8 mouse cellular contexts compared by ENCODE assay signal in the genomic region with DNA sequence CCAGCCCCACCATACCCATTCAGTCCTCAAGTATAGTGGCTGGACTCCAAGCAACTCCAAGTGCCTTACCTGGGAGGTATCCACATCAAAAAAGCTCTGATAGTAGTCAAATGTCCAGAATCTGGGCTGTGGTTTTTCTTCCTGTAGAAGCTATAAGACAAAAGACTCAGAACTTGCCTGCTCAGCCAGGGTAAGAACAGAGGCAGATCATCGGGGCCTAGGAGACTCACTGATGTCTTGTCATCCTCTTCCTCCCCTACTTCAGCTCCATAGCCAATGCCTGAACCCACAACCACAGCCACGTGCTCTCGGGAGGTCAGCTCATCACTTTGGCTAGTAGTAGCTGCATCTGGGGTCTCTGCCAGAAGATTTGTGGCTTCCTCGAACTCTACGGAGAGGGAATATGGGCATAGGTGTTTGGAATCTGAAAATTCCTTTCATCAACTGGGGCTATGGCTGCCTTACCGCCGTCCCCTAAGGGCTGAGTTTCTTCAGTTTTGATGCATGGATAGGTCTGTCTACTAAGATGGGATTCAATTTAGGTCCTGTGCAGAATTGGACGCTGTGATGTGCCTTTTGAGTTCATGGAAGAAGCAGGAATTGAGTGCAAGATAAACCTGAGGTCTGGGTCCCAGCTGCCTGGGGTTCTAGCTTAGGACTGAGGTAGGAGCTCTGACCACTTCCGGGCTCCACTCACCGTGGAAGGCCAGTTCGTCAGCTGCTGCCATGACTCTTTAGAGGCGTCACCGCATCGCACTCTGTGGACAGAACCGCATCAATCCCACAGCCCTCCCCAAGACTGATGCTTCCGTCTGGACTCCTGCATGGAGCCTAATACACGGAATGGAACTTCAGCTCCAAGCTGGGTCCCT. TPM values are rescaled to one million over a fixed set of nuclear protein-coding genes. Genes with fewer than 3 reads are reported as not detected.
DNase-seq lines count a peak whose midpoint lies in the region; ATAC-seq and TF ChIP-seq lines count a peak whose summit lies in the region.

No protein-coding gene starts in this region.

- peaks cover 68% of the 10 kb centered on the region for H3K36me3 ChIP-seq in embryonic facial prominence, embryonic 10.5 days (replicated peaks)
- H3K36me3 ChIP-seq in hindbrain, embryonic 14.5 days (replicated peaks; ENCODE audit: control insufficient read depth, insufficient read depth), result peaks cover 54% of the 10 kb centered on the region
- peaks cover 42% of the 10 kb centered on the region for H3K36me3 ChIP-seq in midbrain, embryonic 12.5 days

- peak; percentile 78 for ATAC-seq in hindbrain, embryonic 14.5 days (ENCODE audit: low FRiP score)
- ATAC-seq in midbrain, embryonic 12.5 days (ENCODE audit: low FRiP score, low read depth), result peak; percentile 74; the same call in 1 of the 2 replicates

- peaks cover 7% of the 10 kb centered on the region; the same call in 1 of the 2 replicates for H3K4me1 ChIP-seq in lung, adult 2 months (ENCODE audit: control insufficient read depth, insufficient read depth, low read length)
- peaks cover 29% of the 10 kb centered on the region for H3K4me1 ChIP-seq in embryonic facial prominence, embryonic 10.5 days
- H3K4me1 ChIP-seq in hindbrain, embryonic 14.5 days (replicated peaks; ENCODE audit: control insufficient read depth, insufficient read depth, low read length), result peaks cover 31% of the 10 kb centered on the region
- H3K4me1 ChIP-seq in midbrain, embryonic 12.5 days, result peaks cover 31% of the 10 kb centered on the region

- H3K4me3 ChIP-seq in lung, adult 2 months (replicated peaks; ENCODE audit: extremely low read depth, low read depth, low read length), result peak overlapping the region; percentile 84
- H3K4me3 ChIP-seq in embryonic facial prominence, embryonic 10.5 days, result peak overlapping the region; percentile 91
- H3K4me3 ChIP-seq in hindbrain, embryonic 14.5 days (replicated peaks; ENCODE audit: low read length), result peak overlapping the region; percentile 94
- H3K4me3 ChIP-seq in midbrain, embryonic 12.5 days, result peak overlapping the region; percentile 99

- H3K9me3 ChIP-seq in embryonic facial prominence, embryonic 10.5 days, result no peaks in the 10 kb centered on the region
- no peaks in the 10 kb centered on the region for H3K9me3 ChIP-seq in hindbrain, embryonic 14.5 days (ENCODE audit: control insufficient read depth, low read length)
- H3K9me3 ChIP-seq in midbrain, embryonic 12.5 days, result no peaks in the 10 kb centered on the region

- no peaks in the 10 kb centered on the region for H3K27me3 ChIP-seq in embryonic facial prominence, embryonic 10.5 days (replicated peaks; ENCODE audit: low read depth, poor library complexity, severe bottlenecking)
- H3K27me3 ChIP-seq in hindbrain, embryonic 14.5 days (ENCODE audit: control insufficient read depth, insufficient read depth, low read length), result no peaks in the 10 kb centered on the region
- H3K27me3 ChIP-seq in midbrain, embryonic 12.5 days, result no peaks in the 10 kb centered on the region

- TF ChIP-seq POLR2A in lung, adult 2 months (IDR thresholded peaks at IDR 0.05; ENCODE audit: borderline replicate concordance, extremely low read depth, low read depth, low read length), result no peak

- H3K4me2 ChIP-seq in hindbrain, embryonic 14.5 days (replicated peaks), result peak overlapping the region; percentile 87
- H3K4me2 ChIP-seq in midbrain, embryonic 12.5 days (replicated peaks), result peak overlapping the region; percentile 98

- no peak for DNase-seq in lung, adult 2 months
- DNase-seq in lung, postnatal 36 days, result no peak
- no peak for DNase-seq in embryonic facial prominence, embryonic 10.5 days (ENCODE audit: low spot score)
- DNase-seq in hindbrain, embryonic 14.5 days (ENCODE audit: low spot score), result no peak
- DNase-seq in frontal cortex, postnatal 25 days (ENCODE audit: low spot score in 2 of 2), result no peak
- no peak for DNase-seq in adrenal gland, postnatal 14 days
- no peak for DNase-seq in kidney, adult 9 months

- TF ChIP-seq CTCF in lung, adult 2 months (IDR thresholded peaks at IDR 0.05; ENCODE audit: insufficient read depth, low read length), result no peak

- WGBS in lung, adult 2 months, result 13% methylated on average over 17 of the region's 17 CpGs
- WGBS in embryonic facial prominence, embryonic 10.5 days, result 21% methylated on average over 17 of the region's 17 CpGs
- 21% methylated on average over 17 of the region's 17 CpGs for WGBS in hindbrain, embryonic 14.5 days
- 25% methylated on average over 17 of the region's 17 CpGs for WGBS in midbrain, embryonic 12.5 days

- peak overlapping the region; percentile 90 for H3K9ac ChIP-seq in hindbrain, embryonic 14.5 days
- peak overlapping the region; percentile 92; the same call in 1 of the 2 replicates for H3K9ac ChIP-seq in midbrain, embryonic 12.5 days (replicated peaks)

- peak overlapping the region; percentile 88 for H3K27ac ChIP-seq in embryonic facial prominence, embryonic 10.5 days (replicated peaks)
- H3K27ac ChIP-seq in hindbrain, embryonic 14.5 days, result peak overlapping the region; percentile 86
- peak overlapping the region; percentile 83 for H3K27ac ChIP-seq in midbrain, embryonic 12.5 days (replicated peaks)

RNA-seq across cellular contexts. Expression of gene Timm29, which starts 0.5 kb away (rescaled TPM):
- 23.6 and 24.3 TPM in 2 replicates for polyA plus RNA-seq in lung, adult 2 months (2012; rRNA removed)
- 32.0 and 32.7 TPM in 2 replicates for polyA plus RNA-seq in embryonic facial prominence, embryonic 10.5 days (2016; fragmentation: Nextera tagmentation; extraction: Ambion mirVana)
- 74.0 and 83.0 TPM in 2 replicates for polyA plus RNA-seq in hindbrain, embryonic 14.5 days (2014; fragmentation: Nextera tagmentation; extraction: Ambion mirVana)
- polyA plus RNA-seq in midbrain, embryonic 12.5 days (2016; fragmentation: Nextera tagmentation; extraction: Ambion mirVana), result 57.6 and 60.9 TPM in 2 replicates
- total RNA-seq in adrenal gland, postnatal 14 days (2021), result 48.2 and 49.5 TPM in 2 replicates

RNA-seq across cellular contexts. Expression of gene Yipf2, which starts 0.6 kb away (rescaled TPM):
- 47.8 and 58.7 TPM in 2 replicates for polyA plus RNA-seq in lung, adult 2 months (2012; rRNA removed)
- polyA plus RNA-seq in embryonic facial prominence, embryonic 10.5 days (2016; fragmentation: Nextera tagmentation; extraction: Ambion mirVana), result 19.0 and 21.2 TPM in 2 replicates
- polyA plus RNA-seq in hindbrain, embryonic 14.5 days (2014; fragmentation: Nextera tagmentation; extraction: Ambion mirVana), result 17.2 and 18.7 TPM in 2 replicates
- polyA plus RNA-seq in midbrain, embryonic 12.5 days (2016; fragmentation: Nextera tagmentation; extraction: Ambion mirVana), result 20.8 and 21.2 TPM in 2 replicates
- total RNA-seq in adrenal gland, postnatal 14 days (2021), result 22.6 and 23.2 TPM in 2 replicates

RNA-seq across cellular contexts. Expression of gene Smarca4, which starts 23.9 kb away (rescaled TPM):
- polyA plus RNA-seq in lung, adult 2 months (2012; rRNA removed), result 37.7 and 38.6 TPM in 2 replicates
- 157 and 165 TPM in 2 replicates for polyA plus RNA-seq in embryonic facial prominence, embryonic 10.5 days (2016; fragmentation: Nextera tagmentation; extraction: Ambion mirVana)
- polyA plus RNA-seq in hindbrain, embryonic 14.5 days (2014; fragmentation: Nextera tagmentation; extraction: Ambion mirVana), result 136 and 138 TPM in 2 replicates
- 178 and 189 TPM in 2 replicates for polyA plus RNA-seq in midbrain, embryonic 12.5 days (2016; fragmentation: Nextera tagmentation; extraction: Ambion mirVana)
- total RNA-seq in adrenal gland, postnatal 14 days (2021), result 70.8 and 71.0 TPM in 2 replicates

RNA-seq across cellular contexts. Expression of gene Carm1, which starts 45.4 kb away (rescaled TPM):
- polyA plus RNA-seq in lung, adult 2 months (2012; rRNA removed), result 73.3 and 85.3 TPM in 2 replicates
- 73.1 and 84.1 TPM in 2 replicates for polyA plus RNA-seq in embryonic facial prominence, embryonic 10.5 days (2016; fragmentation: Nextera tagmentation; extraction: Ambion mirVana)
- 37.0 and 41.3 TPM in 2 replicates for polyA plus RNA-seq in hindbrain, embryonic 14.5 days (2014; fragmentation: Nextera tagmentation; extraction: Ambion mirVana)
- 65.6 and 69.3 TPM in 2 replicates for polyA plus RNA-seq in midbrain, embryonic 12.5 days (2016; fragmentation: Nextera tagmentation; extraction: Ambion mirVana)
- total RNA-seq in adrenal gland, postnatal 14 days (2021), result 47.1 and 62.2 TPM in 2 replicates
